Mouse (Mus musculus): ENCODE data around the gene Skint9.
"Not testable (repeated sequence)": the region's sequence is repeated elsewhere in the genome, so short reads cannot be mapped to it uniquely, and the experiment has no call there.

Gene Skint9

DNA sequence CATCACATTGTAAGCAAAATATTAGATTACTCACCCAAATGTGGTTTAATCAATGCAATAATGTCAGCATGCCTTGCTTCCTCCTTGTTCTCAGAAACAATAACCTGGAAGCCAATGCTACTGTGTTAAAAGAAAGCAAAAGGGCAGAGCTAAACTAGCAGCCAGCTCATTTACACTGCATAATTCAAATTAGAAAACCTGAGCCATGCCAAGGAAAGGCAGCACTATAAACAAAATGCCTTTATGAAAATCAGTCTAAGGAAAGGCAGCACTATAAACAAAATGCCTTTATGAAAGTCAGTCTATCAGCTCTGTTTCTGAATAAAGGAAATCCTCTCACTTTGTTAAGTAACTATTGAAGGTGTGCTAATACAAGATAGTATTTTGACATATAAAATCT lies at the start of gene Skint9:
Gene Skint9 (minus strand): TSS at position 101 of the 400 bp plus-strand sequence.
- no peak for DNase-seq (ENCODE audit: low spot score)

- DNase-seq (ENCODE audit: low spot score) = no peak
These were observed 1.1 kb downstream of the Skint9 start for GRCm38 (mm10) chr4:112432685-112433084.

GRCm38 (mm10) chr4:112432223-112432622 lies 1.6 kb downstream of the Skint9 start:
- DNase-seq (ENCODE audit: low spot score) = no peak

DNA sequence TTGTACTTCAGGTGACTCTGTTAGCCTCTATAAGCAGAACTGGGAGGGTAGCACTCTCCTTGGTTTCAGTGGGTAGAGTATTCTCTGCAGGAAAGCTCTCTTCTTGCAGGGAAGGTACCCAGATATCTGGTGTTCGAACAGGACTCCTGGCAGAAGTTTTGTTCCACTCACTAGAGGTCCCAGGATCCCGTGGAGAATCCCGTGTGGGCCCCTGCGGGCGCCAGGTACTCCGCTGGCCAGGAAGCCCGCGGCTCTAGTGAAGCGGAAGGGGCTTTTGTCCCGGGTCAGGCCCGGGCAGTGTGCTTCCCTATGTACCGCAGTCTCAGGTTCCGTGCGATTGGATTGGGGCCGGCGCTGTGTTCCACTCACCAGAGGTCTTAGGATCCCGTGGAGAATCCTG lies 84.7 kb downstream of the Skint9 start:
- DNase-seq (ENCODE audit: low spot score) = not testable (repeated sequence)
